Mouse (Mus musculus): Measurements from ENCODE around the gene Plcl2.

DNA sequence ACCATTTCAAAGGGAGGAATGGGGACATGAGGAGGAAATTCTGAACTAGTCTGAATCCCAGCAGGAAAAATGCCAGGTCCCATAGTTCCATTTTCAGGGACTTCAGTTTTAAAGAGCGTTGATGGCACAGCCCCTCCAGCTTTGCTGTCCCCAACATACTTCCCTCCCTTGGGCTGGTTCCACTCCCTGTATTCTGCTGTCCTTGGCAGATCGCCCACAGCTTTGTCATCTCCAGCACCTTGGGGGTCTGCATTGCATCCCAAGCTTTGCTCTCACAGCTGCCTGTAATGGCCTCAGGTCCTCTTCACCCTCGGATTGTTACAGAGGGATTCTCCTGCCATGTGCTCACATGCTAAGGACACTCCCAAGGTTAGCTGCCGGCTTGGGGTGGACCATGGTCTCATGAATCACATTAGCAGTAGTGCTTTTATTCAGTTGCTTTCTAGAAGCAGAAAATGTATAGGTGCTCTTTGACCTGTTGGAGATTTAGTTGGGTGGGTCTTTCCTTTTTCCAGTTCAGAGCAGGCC, 159.5 kb downstream of the Plcl2 start:
- TF ChIP-seq CTCF (IDR thresholded peaks at IDR 0.05; ENCODE audit: extremely low read depth, insufficient read depth, insufficient read length, insufficient replicate concordance), result no peak
- no peak for TF ChIP-seq POLR2A (IDR thresholded peaks at IDR 0.05; ENCODE audit: low read depth, low read length)

Measured in spleen, adult 2 months (tissue).